Mouse (Mus musculus): ENCODE data around the gene Gimap5. TPM values are rescaled to one million over a fixed set of nuclear protein-coding genes. Genes with fewer than 3 reads are reported as not detected.

Gimap5 gene
- total and polyA plus RNA-seq, 2 experiments from 2014 or later: 8.4 to 12.2 TPM

- H3K27ac ChIP-seq (ENCODE audit: low read depth): peak overlapping the region; percentile 89
- H3K4me3 ChIP-seq (ENCODE audit: low read depth, low read length): no peak overlapping the region
- no peak for TF ChIP-seq EP300 (IDR thresholded peaks at IDR 0.05; ENCODE audit: low read depth)
- no peak for TF ChIP-seq CTCF (IDR thresholded peaks at IDR 0.05; ENCODE audit: low read depth)
- H3K9ac ChIP-seq (replicated peaks; ENCODE audit: low read depth, low read length): no peak overlapping the region; the same call in 1 of the 2 replicates
- ATAC-seq (ENCODE audit: insufficient read depth, low read depth) (no peak), DNase-seq (ENCODE audit: low spot score) (no peak)
- H3K4me1 ChIP-seq (ENCODE audit: control insufficient read depth, insufficient read depth): peaks cover 10% of the 10 kb centered on the region; the same call in 1 of the 2 replicates
- 38% methylated on average over 2 of the region's 2 CpGs for WGBS
- no peaks in the 10 kb centered on the region for H3K36me3 ChIP-seq (replicated peaks; ENCODE audit: control insufficient read depth, insufficient read depth, low read length)
- H3K27me3 ChIP-seq (ENCODE audit: control insufficient read depth, insufficient read depth, low read length): peaks cover 31% of the 10 kb centered on the region
- H3K9me3 ChIP-seq (replicated peaks; ENCODE audit: control insufficient read depth, low read length): no peaks in the 10 kb centered on the region
- H3K4me2 ChIP-seq (ENCODE audit: low read depth, low read length): peak overlapping the region; percentile 54
Measured at GRCm38 (mm10) chr6:48745490-48745889, 507 bp upstream of the Gimap5 start.

- ATAC-seq (ENCODE audit: insufficient read depth, low read depth): no peak
Measured at GRCm38 (mm10) chr6:48747091-48747966, 1.3 kb downstream of the Gimap5 start.

GRCm38 (mm10) chr6:48763567-48764270 is 17.7 kb downstream of the Gimap5 start:
- TF ChIP-seq EP300 (IDR thresholded peaks at IDR 0.05; ENCODE audit: low read depth): no peak
- no peak for TF ChIP-seq CTCF (IDR thresholded peaks at IDR 0.05; ENCODE audit: low read depth)
- DNase-seq (ENCODE audit: low spot score): no peak
- no peak overlapping the region for H3K4me3 ChIP-seq (ENCODE audit: low read depth, low read length)
- 68% methylated on average over 7 of the region's 7 CpGs for WGBS
- no peak overlapping the region for H3K9ac ChIP-seq (replicated peaks; ENCODE audit: low read depth, low read length)
- ATAC-seq (ENCODE audit: insufficient read depth, low read depth): no peak
- H3K4me1 ChIP-seq (ENCODE audit: control insufficient read depth, insufficient read depth): no peaks in the 10 kb centered on the region
- no peak overlapping the region for H3K27ac ChIP-seq (ENCODE audit: low read depth)
- no peaks in the 10 kb centered on the region for H3K36me3 ChIP-seq (replicated peaks; ENCODE audit: control insufficient read depth, insufficient read depth, low read length)
- H3K27me3 ChIP-seq (ENCODE audit: control insufficient read depth, insufficient read depth, low read length): no peaks in the 10 kb centered on the region
- H3K9me3 ChIP-seq (replicated peaks; ENCODE audit: control insufficient read depth, low read length): no peaks in the 10 kb centered on the region
- H3K4me2 ChIP-seq (ENCODE audit: low read depth, low read length): no peak overlapping the region

More at GRCm38 (mm10) chr6:48747091-48747966, 1.3 kb downstream of the Gimap5 start:
- TF ChIP-seq CTCF (IDR thresholded peaks at IDR 0.05; ENCODE audit: low read depth) (no peak), EP300 (IDR thresholded peaks at IDR 0.05; ENCODE audit: low read depth) (no peak)
- no peaks in the 10 kb centered on the region for H3K9me3 ChIP-seq (replicated peaks; ENCODE audit: control insufficient read depth, low read length)
- peak overlapping the region; percentile 54 for H3K4me2 ChIP-seq (ENCODE audit: low read depth, low read length)
- H3K9ac ChIP-seq (replicated peaks; ENCODE audit: low read depth, low read length): peak overlapping the region; percentile 28; the same call in 1 of the 2 replicates
- H3K4me3 ChIP-seq (ENCODE audit: low read depth, low read length): peak overlapping the region; percentile 40
- DNase-seq (ENCODE audit: low spot score): no peak
- WGBS: 32% methylated on average over 7 of the region's 7 CpGs
- peak overlapping the region; percentile 89 for H3K27ac ChIP-seq (ENCODE audit: low read depth)
- H3K27me3 ChIP-seq (ENCODE audit: control insufficient read depth, insufficient read depth, low read length): peaks cover 16% of the 10 kb centered on the region
- H3K36me3 ChIP-seq (replicated peaks; ENCODE audit: control insufficient read depth, insufficient read depth, low read length): no peaks in the 10 kb centered on the region
- peaks cover 5% of the 10 kb centered on the region; the same call in 1 of the 2 replicates for H3K4me1 ChIP-seq (ENCODE audit: control insufficient read depth, insufficient read depth)

GRCm38 (mm10) chr6:48764496-48764895 is 18.5 kb downstream of the Gimap5 start:
- Histone ChIP-seq H3K4me1 (ENCODE audit: control insufficient read depth, insufficient read depth) (no peaks in the 10 kb centered on the region), H3K9me3 (replicated peaks; ENCODE audit: control insufficient read depth, low read length) (no peaks in the 10 kb centered on the region), H3K9ac (replicated peaks; ENCODE audit: low read depth, low read length) (no peak overlapping the region), H3K27me3 (ENCODE audit: control insufficient read depth, insufficient read depth, low read length) (no peaks in the 10 kb centered on the region), H3K4me2 (ENCODE audit: low read depth, low read length) (no peak overlapping the region), H3K4me3 (ENCODE audit: low read depth, low read length) (no peak overlapping the region), H3K36me3 (replicated peaks; ENCODE audit: control insufficient read depth, insufficient read depth, low read length) (no peaks in the 10 kb centered on the region), H3K27ac (ENCODE audit: low read depth) (no peak overlapping the region)
- ATAC-seq (ENCODE audit: insufficient read depth, low read depth) (no peak), DNase-seq (ENCODE audit: low spot score) (no peak)
- WGBS: 93% methylated on average over 10 of the region's 10 CpGs
- no peak for TF ChIP-seq EP300 (IDR thresholded peaks at IDR 0.05; ENCODE audit: low read depth)
- TF ChIP-seq CTCF (IDR thresholded peaks at IDR 0.05; ENCODE audit: low read depth): no peak

- Histone ChIP-seq H3K4me2 (ENCODE audit: low read depth, low read length) (no peak overlapping the region), H3K27ac (ENCODE audit: low read depth) (no peak overlapping the region), H3K36me3 (replicated peaks; ENCODE audit: control insufficient read depth, insufficient read depth, low read length) (no peaks in the 10 kb centered on the region), H3K4me1 (ENCODE audit: control insufficient read depth, insufficient read depth) (no peaks in the 10 kb centered on the region), H3K9ac (replicated peaks; ENCODE audit: low read depth, low read length) (no peak overlapping the region), H3K27me3 (ENCODE audit: control insufficient read depth, insufficient read depth, low read length) (no peaks in the 10 kb centered on the region), H3K4me3 (ENCODE audit: low read depth, low read length) (no peak overlapping the region), H3K9me3 (replicated peaks; ENCODE audit: control insufficient read depth, low read length) (no peaks in the 10 kb centered on the region)
- TF ChIP-seq EP300 (IDR thresholded peaks at IDR 0.05; ENCODE audit: low read depth) (no peak), CTCF (IDR thresholded peaks at IDR 0.05; ENCODE audit: low read depth) (no peak)
- DNase-seq (ENCODE audit: low spot score) (no peak), ATAC-seq (ENCODE audit: insufficient read depth, low read depth) (no peak)
- 56% methylated on average over 9 of the region's 9 CpGs for WGBS
Measured at GRCm38 (mm10) chr6:48768178-48768869, 22.3 kb downstream of the Gimap5 start.
